Mouse (Mus musculus): ENCODE data around the gene Gm10563.
"Not testable (repeated sequence)": the region's sequence is repeated elsewhere in the genome, so short reads cannot be mapped to it uniquely, and the experiment has no call there.

Gm10563 gene

DNA sequence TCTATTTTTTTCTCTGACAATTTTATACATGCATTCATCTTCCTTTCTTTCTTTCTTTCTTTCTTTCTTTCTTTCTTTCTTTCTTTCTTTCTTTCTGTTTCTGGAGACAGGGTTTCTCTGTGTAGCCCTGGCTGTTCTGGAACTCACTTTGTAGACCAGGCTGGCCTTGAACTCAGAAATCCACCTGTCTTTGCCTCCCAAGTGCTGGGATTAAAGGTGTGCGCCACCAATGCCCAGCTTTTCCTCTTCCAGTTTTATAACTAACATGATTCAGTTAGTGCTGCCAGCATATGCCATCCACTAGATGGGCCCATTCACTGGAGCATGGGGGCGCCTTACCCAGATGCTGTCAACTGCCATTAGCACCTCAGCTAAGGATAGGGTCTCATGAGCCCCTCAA, at the start of gene Gm10563:
Gene Gm10563 (minus strand): TSS at position 101 of the 400 bp plus-strand sequence.
- not testable (repeated sequence) for DNase-seq (ENCODE audit: low read depth, low spot score)

DNA sequence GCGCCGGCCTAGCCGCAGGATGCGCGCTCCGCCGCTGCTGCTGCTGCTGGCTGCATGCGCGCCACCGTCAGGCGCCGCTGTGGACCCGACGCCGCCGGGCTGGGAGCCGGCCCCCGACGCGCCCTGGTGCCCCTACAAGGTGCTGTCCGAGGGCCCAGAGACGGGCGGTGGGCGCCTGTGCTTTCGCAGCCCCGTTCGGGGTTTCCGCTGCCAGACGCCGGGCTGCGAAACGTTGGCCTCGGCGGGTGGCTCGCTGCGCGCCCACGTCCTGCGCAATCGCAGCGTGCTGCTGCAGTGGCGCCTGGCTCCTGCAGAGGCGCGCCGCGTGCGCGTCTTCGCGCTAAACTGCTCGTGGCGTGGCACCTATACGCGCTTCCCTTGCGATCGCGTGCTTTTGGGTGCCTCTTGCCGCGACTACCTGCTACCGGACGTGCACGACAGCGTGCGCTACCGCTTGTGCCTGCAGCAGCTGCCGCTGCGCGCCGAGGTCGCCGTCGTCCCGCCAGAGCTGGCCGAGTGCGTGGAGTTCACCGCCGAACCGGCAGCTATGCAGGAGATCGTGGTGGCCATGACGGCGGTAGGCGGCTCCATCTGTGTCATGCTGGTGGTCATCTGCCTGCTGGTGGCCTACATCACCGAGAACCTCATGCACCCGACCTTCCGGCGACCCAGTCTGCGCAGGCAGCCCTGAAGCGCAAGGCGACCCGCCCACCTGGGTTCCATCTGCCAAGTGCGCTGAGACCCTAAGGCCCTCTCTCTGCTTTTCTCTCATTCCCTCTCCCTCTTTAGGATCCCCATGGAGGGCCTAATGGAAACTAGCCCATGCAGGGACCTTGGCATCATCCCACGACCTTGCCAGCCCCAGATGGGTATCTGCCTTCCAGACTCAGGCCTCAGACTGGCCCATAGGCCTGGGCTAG, 49.5 kb upstream of the Gm10563 start:
- peak; percentile 78 for DNase-seq (ENCODE audit: low read depth, low spot score)

DNA sequence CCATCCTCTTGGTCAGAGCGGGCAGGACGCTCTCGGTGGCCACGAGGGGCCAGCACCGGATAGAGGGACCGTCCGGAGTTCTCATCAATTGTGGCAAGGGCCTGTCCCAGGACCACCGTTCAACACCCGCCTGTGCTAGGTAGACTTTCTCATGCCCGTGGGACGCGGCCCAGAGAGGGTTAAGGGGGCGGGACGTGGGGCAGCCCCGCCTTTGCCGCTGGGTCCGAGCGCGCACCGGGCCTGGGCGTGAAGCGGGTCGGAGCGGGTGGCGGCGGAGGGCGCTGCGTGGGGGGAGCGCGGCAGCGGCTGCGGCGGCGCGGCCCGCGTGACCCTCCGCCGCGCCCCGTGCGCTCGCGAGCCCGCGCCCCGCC, 48.9 kb upstream of the Gm10563 start, which contains the start of gene Fndc10:
Gene Fndc10 (plus strand): TSS at position 232 of the 371 bp plus-strand sequence.
- no peak for DNase-seq (ENCODE audit: low read depth, low spot score)

DNA sequence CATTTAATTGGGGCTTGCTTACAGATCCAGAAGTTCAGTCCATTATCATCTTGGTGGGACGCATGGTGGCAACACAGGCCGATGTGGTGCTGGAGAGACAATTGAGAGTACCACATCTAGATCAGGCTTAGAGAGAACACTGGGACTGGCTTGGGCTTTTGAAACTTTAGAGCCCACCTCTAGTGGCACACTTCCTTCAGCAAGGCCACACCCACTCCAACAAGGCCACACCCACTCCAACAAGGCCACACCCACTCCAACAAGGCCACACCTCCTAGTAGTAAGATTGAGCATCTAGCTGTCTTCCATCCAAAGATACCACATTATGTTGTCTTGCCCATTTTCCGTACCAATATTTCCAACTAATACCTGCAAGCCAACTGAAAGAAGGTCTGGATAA, 47.2 kb upstream of the Gm10563 start:
- no peak for DNase-seq (ENCODE audit: low read depth, low spot score)

- no peak for DNase-seq (ENCODE audit: low read depth, low spot score)
These were observed 45.6 kb upstream of the Gm10563 start for GRCm38 (mm10) chr4:155690571-155691375.

GRCm38 (mm10) chr4:155687764-155688163, 42.6 kb upstream of the Gm10563 start:
- not testable (repeated sequence) for DNase-seq (ENCODE audit: low read depth, low spot score)

GRCm38 (mm10) chr4:155683670-155684277, 38.6 kb upstream of the Gm10563 start:
- DNase-seq (ENCODE audit: low read depth, low spot score) = not testable (repeated sequence)

GRCm38 (mm10) chr4:155675991-155676390, 30.8 kb upstream of the Gm10563 start:
- no peak for DNase-seq (ENCODE audit: low read depth, low spot score)

DNA sequence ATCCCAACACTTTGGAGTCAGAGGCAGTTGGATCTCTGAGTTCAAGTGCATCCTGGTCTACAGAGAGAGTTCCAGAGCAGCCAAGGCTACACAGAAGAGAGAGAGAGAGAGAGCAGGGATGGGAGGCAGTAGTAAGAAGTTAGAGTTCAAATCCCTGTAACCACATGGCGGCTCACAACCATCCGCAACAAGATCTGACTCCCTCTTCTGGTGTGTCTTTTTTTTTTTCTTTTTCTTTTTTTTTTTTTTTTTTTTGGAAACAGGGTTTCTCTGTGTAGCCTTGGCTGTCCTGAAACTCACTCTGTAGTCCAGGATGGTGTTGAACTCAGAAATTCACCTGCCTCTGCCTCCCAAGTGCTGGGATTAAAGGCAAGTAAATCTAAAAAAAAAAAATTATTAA, 26.9 kb upstream of the Gm10563 start:
- DNase-seq (ENCODE audit: low read depth, low spot score) = no peak

DNA sequence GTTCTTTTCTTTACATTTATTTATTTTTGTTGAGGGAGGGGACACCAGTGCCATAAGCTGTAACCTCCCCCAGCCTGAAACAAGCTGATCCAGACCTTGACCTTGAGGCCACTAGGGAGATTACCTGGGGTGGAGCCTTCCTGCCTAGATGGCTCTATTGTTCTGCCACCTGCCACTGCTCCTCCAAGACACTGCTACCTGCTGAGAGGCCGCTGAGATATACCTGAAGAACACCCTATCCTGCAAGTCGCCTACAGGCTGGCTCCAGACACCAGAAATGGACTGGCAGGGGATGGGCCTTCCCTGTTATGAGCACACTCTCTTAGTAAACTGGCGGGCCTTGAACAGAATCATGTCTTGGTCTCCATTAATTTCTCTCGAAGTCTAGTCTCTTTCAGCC, 25.0 kb upstream of the Gm10563 start:
- not testable (repeated sequence) for DNase-seq (ENCODE audit: low read depth, low spot score)

DNA sequence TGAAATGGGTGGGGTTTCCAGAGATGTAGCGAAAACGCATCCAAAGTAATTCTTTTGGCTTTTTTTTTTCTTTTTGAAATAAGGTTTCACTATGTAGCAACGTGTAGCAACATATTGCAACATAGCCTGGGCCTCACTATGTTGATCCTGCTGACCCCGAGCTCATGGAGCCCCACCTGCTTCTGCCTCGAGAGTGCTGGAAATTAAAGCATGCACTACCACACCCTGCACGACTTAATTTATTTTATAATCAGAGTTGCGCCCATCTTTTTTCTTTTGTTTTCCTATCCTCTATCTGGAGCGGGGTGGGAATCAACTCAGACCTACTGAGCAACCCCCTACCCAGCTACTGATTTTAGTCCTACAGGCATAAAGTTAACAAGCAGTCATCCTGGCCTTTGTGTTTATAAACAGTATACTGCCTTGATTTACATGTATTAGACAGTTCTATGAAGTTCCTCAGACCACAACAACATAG, 24.4 kb upstream of the Gm10563 start:
- no peak for DNase-seq (ENCODE audit: low read depth, low spot score)

- DNase-seq (ENCODE audit: low read depth, low spot score) = peak; percentile 97
These were observed 23.7 kb upstream of the Gm10563 start, which contains the start of gene Mib2 for GRCm38 (mm10) chr4:155668689-155669597. Mib2 (minus strand) TSS chr4:155669198.

GRCm38 (mm10) chr4:155666903-155667302, 21.7 kb upstream of the Gm10563 start:
- no peak for DNase-seq (ENCODE audit: low read depth, low spot score)

- DNase-seq (ENCODE audit: low read depth, low spot score) = no peak
These were observed 15.4 kb upstream of the Gm10563 start for GRCm38 (mm10) chr4:155660641-155661040.

GRCm38 (mm10) chr4:155658961-155659360, 13.8 kb upstream of the Gm10563 start:
- DNase-seq (ENCODE audit: low read depth, low spot score) = no peak

GRCm38 (mm10) chr4:155656214-155656751, 11.1 kb upstream of the Gm10563 start:
- no peak for DNase-seq (ENCODE audit: low read depth, low spot score)

DNA sequence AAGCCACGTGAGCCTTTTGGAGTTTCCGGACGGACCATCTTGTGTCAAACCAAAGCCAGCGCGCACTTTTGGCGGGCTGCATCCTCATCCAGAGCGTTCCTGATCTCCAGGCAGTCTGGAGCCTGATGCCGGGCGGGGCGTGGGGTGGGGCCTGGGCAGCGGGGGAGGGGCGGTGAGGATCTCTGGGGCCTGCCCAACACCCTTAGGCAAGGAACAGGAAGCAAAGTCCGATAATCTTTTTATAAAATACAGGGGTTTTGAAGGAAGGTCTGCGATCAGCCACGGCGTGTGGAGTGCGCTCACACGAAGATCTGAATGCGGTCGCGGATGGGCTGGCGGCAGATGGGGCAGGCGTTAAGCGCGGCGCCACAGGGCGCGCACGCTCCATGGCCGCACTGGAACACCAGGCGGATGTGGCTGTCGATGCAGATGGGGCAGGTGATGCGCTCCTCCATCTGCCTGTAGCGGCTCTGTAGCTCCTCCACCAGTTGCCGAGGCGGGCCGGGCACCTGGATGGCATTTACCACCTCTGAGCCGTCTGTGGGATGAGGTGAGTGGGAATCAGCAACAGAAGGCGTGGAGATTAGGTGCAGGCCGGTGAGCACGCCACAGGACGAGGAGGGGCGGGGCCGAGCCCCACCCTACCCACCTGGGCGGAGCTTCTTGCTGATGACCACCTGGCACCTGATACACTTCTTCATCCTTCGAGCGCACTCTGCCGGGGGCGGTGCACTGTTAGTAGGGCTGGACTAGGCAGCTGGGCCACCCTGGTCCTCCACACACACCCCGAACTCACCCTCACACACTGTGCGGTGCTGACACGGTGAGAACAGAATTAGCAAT, 9.5 kb upstream of the Gm10563 start:
- DNase-seq (ENCODE audit: low read depth, low spot score) = no peak

- no peak for DNase-seq (ENCODE audit: low read depth, low spot score)
These were observed 8.9 kb upstream of the Gm10563 start for GRCm38 (mm10) chr4:155654183-155654455.

DNA sequence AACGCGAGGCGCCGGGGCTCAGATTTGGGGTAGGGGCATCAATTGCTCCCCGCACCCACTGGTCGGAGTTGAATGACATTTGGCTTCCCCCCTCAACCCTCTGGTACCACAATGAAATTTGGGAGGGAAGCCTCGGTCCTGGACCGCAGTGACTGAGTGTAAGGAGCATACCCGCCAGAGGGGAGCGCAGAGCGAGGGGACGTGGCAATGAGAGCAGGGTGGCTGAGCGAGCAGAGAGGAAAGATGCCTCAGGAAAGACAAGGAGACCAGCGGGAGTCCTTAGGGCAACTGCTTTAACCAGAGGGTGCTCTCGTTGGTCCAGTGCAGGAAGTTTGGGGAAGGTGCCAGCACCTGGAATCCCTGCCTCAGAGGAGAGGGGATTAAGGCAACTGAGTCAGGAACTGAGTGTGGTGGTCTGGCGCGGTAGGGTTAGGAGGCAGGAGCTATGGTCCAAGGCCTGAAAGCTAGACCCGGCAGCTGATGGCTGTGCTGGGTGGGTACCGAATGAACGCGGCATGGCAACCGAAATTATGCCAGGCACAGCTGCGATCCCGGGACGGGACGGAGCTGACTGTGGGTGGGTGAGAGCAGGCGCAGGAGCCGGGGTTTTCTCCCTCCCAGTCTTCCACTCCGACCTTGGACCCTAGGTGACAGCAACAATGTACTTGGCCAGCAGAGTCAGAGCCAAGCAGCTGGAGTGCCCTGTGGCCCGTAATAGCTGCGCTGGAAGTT, 8.4 kb upstream of the Gm10563 start:
- no peak for DNase-seq (ENCODE audit: low read depth, low spot score)
